Mouse (Mus musculus) gastrocnemius, postnatal 36 days (tissue): ENCODE results near the gene Muc3. TPM values are rescaled to one million over a fixed set of nuclear protein-coding genes. Genes with fewer than 3 reads are reported as not detected.
A peak's percentile ranks its signal among the peaks of the same experiment; 100 is the strongest.
"Not testable (repeated sequence)": the region's sequence is repeated elsewhere in the genome, so short reads cannot be mapped to it uniquely, and the experiment has no call there.

Experiments used
- DNase-seq, 2 experiments: peaks; one replicate each; pipeline ENCODE4 v3.0.0; 2022
- intact Hi-C: fragments of 180-260 bp; cut with DNase I; formaldehyde crosslinking; loops from one replicate; pipeline ENCODE4 v1.15.1; 2025
- long read RNA-seq, 2 experiments: library from polyadenylated mRNA; stranded (forward); transcript quantifications; one replicate each; pipeline ENCODE4 v2.0.0; 2021
- total RNA-seq, 2 experiments: library from RNA; stranded (reverse); gene quantifications; 2 replicates each; pipeline ENCODE4 v1.2.3; 2021

Muc3 gene
- total RNA-seq, result not detected
- long read RNA-seq, experiment 1, result 0 reads
- long read RNA-seq, experiment 2, result 0 reads

GRCm38 (mm10) chr5:137149272-137149882, at the start of gene Muc3:
Gene Muc3, minus strand, starts transcription at chr5:137149322.
- intact Hi-C loops, DNase-seq: not testable (repeated sequence)

- intact Hi-C loops, result no loop called here
- DNase-seq, result no peak
These were observed 45.5 kb upstream of the Muc3 start for GRCm38 (mm10) chr5:137194488-137195120.

DNA sequence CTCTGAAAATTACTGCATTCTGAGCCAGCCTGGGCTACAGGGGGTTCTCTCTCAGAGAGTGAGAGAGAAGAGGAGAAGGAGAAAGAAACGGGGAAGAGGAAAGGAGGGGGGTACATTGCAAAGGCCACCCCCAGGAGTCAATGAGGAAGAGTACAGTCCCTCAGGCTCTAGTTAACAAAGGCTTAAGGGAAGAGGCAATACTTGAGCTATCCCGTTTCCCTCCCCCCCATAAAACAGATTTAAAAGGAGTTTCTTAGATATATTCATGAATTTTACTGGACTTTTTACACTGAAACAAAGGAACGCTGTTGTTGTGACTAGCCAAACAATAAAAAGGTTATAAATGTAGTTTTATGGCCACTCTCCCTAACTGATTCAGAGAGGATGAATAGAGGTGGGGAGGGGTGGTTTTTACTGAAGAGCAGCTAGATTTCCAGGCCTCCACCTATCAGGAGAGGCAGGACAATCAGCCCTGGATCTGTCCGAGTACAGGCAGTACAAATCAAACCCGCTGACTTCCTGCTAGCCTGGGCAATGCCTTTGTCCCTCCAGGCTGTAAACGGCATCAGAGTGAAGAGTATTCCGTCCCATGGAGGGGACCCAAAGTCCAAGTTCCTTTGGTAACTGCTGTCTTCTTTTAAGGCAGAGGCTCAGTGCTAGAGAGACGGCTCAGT, 44.3 kb upstream of the Muc3 start:
- DNase-seq, result no peak
- intact Hi-C loops, result no loop called here

DNA sequence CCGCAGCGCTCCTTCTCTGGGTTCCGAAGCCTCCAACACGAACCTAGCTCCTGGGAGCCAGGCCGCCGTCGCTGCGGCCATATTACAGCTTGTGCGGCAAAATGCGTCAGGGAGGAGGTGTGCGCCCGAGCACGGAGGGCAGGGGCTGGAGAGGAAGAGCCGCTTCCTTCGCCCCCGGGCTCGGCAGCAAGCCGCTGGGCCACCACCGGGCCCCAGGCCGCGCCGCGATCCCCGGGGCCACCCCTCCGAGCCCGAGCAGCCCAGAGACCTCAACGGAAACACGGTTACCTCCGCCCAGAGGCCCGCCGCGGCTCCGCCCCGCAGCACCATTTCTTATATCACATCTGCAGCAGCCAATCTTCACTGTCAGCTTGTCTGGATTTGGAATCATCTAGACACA, 40.2 kb upstream of the Muc3 start:
- no peak for DNase-seq
- intact Hi-C loops, result no loop called here

- no peak for DNase-seq
- intact Hi-C loops, result no loop called here
These were observed 36.2 kb upstream of the Muc3 start for GRCm38 (mm10) chr5:137185362-137185761.

GRCm38 (mm10) chr5:137179646-137180374, 30.7 kb upstream of the Muc3 start:
- intact Hi-C loops, result no loop called here
- no peak for DNase-seq

GRCm38 (mm10) chr5:137173967-137174366, 24.8 kb upstream of the Muc3 start:
- intact Hi-C loops, result no loop called here
- DNase-seq, result no peak

GRCm38 (mm10) chr5:137172591-137172990, 23.5 kb upstream of the Muc3 start:
- intact Hi-C loops, result no loop called here
- DNase-seq, result no peak

- no peak for DNase-seq
- intact Hi-C loops, result no loop called here
These were observed 22.4 kb upstream of the Muc3 start for GRCm38 (mm10) chr5:137171478-137171877.

DNA sequence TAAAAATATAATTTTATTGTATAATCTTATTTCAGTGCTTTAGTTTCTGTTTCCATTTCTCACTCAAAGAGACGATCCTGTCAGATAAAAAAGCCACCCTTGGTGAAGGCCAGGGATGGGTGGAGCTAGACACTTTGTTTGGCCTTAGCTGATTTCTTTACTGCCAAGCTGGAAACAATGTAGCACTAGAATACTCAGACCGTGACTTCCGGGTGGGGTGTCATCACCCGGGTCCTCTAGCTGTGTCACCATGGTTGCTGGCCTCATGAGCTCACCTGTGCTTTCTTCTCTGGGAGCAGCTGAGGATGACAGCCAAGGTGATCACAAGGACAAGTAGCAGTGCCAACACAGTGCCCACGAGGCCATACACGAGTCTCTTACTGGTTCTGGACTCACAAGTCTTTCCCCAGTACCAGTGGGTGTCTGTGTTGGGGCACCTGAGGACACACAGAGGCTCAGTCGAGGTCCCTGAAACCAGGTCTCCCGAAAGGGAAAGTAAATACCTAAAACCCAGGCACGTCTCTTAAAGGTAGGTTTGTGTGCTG, 21.8 kb upstream of the Muc3 start:
- no peak for DNase-seq
- intact Hi-C loops, result no loop called here

DNA sequence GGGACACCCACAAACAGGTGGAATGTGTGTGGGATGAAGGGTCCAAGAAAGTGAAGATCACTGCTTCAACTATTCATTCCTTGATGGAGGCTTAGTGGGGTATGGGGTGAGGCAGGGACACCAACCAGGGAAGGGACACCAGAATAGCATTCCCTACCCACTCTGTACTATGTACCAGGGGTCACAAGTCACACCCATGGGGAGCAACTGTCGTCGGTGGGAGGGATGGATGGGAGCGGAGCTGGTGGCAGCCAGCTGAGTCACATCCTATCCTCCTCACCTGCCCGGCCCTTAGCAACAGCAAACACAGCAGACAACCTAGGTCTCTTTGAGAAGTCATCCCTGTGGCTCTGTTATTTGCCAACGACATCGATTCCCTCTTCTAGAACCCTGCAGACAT, 18.4 kb upstream of the Muc3 start:
- no peak for DNase-seq
- intact Hi-C loops, result no loop called here

GRCm38 (mm10) chr5:137166012-137166411, 16.9 kb upstream of the Muc3 start:
- intact Hi-C loops, result no loop called here
- no peak for DNase-seq

GRCm38 (mm10) chr5:137161853-137162252, 12.7 kb upstream of the Muc3 start:
- no peak for DNase-seq
- intact Hi-C loops, result no loop called here

DNA sequence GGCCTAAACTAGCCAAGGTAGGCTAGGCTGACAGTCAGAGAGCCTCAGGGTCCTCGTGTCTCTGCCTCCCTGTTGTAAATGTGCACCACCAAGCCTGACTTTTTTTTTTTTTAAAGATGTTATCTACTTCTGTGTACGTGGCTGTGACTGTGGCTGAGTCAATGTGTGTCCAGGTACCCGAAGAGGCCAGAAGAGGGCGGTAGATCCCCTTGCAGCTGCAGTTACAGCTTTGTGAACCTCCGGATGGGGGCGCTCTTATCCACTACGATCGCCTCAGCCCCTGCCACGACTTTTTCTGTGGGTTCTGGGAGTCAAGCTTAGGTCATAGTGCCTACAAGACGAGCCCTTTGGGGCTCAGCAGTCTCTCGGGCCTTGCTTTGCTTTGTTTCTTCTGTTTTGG, 10.3 kb upstream of the Muc3 start:
- intact Hi-C loops, result no loop called here
- peak in 1 of 2 experiments; percentile 29 for DNase-seq

GRCm38 (mm10) chr5:137153289-137153688, 4.2 kb upstream of the Muc3 start:
- intact Hi-C loops, result no loop called here
- DNase-seq, result no peak

DNA sequence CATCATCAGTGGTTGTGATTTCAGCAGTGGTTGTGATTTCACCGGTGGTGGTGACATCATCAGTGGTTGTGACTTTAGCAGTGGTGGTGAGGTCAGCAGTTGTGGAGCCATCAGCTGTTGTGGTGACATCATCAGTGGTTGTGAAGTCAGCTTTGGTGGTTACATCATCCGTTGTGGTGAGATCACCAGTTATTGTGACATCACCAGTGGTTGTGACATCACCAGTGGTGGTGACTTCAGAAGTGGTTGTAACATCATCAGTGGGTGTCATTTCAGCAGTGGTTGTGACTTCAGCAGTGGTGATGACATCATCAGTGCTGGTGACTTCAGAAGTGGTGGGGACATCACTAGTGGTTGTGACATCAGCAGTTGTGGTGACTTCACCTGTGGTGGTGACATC, 3.5 kb upstream of the Muc3 start:
- no peak for DNase-seq
- intact Hi-C loops, result no loop called here

DNA sequence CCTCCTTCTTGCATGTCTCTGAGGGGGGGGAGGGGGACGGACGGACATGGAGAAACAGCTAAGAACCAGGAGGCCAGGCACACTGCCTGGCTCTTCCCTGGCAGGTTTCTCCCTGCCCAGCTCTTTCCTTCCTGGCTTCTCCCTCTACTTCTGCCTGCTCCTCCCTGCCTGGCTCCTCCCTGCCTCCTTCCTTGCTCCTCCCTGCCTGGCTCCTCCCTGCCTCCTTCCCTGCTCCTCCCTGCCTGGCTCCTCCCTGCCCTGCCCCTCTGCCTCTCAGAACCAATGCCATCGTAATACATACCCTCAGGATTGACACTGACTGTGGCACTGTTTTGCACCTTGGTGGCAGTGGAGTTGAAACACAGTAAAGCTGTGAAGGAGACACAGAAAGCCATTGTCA, 8.3 kb downstream of the Muc3 start:
- intact Hi-C loops, result no loop called here
- DNase-seq, result no peak

DNA sequence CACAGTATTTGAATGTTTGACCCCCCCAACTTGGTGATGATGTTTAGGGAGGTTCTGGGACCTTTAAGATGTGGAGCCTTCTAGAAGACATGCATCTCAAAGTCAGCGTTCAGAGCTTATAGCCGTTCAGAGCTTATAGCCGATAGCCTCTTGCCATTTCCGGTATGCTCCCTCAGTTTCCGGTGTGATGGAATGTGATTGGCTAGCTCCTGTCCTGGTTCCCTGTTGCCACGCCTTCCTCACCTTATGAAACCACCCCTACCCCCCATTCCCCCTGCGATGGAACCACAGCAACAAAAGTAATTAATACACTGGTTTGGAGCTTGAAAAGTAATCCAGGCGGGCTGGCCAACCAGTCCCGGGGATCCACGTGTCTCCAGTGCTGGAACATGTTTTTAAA, 10.1 kb downstream of the Muc3 start:
- intact Hi-C loops, result no loop called here
- no peak for DNase-seq

GRCm38 (mm10) chr5:137134959-137135358, 14.2 kb downstream of the Muc3 start:
- DNase-seq, result no peak
- intact Hi-C loops, result no loop called here

DNA sequence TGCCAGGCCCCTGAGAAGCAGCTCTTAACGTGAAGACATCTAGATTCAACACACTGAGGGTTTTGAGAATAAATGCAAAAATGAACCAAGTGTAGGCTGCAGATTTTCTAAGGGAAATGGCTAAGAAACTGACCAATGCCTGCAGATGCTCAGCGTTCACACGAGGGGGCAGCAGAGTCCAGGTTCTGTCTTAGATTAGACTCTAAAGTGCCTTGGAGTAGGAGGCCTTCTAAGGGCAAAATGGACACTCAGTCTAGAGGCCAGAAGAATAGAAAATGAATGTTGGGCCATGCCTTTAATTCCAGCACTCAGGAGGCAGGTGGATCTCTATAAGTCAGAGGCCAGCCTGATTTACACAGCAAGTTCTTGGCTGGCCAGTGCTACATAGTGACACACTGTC, 17.6 kb downstream of the Muc3 start:
- DNase-seq, result no peak

DNA sequence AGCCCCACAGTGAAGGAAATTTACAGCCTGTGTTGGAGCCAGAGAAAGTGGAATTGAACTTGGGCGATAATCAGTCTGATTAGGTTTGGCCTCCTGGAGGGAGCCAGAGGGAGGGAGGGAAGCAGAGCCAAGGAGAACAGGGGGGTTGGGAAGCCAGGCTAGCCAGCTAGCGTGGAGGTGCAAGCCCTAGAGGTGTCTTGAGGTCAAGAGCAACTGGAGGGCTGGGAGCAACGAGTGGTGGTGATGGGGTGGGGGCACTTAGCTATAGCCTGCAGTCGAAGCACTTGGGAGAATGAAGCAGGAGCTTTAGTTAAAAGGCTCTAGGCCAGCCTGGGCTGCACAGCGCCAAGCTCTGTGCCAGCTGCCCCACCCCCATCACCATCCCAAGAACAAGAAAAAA, 19.8 kb downstream of the Muc3 start:
- intact Hi-C loops, result no loop called here
- DNase-seq, result no peak

More for the DNA sequence above, 17.6 kb downstream of the Muc3 start:
- intact Hi-C loops, result loop anchor here (2.0 kb wide), 1 partner anchor 155 kb away; the partner anchor contains the start of gene Ache
